8 mouse cellular contexts compared by ENCODE assay signal in genomic region chr3:58657356-58657755, GRCm38 (mm10). TPM values are rescaled to one million over a fixed set of nuclear protein-coding genes. Genes with fewer than 3 reads are reported as not detected.
A peak's percentile ranks its signal among the peaks of the same experiment; 100 is the strongest.
DNase-seq lines count a peak whose midpoint lies in the region; ATAC-seq and TF ChIP-seq lines count a peak whose summit lies in the region.

No protein-coding gene starts in this region.

- WGBS in kidney, embryonic 15.5 days = 23% methylated on average over 2 of the region's 2 CpGs
- WGBS in forebrain, embryonic 10.5 days = 40% methylated on average over 2 of the region's 2 CpGs

- no peaks in the 10 kb centered on the region for H3K36me3 ChIP-seq in kidney, embryonic 15.5 days
- H3K36me3 ChIP-seq in E14TG2a.4 (ENCODE audit: insufficient read depth, low read length) = no peaks in the 10 kb centered on the region
- no peaks in the 10 kb centered on the region for H3K36me3 ChIP-seq in forebrain, embryonic 10.5 days (replicated peaks)

- no peak overlapping the region for H3K27ac ChIP-seq in kidney, embryonic 15.5 days
- H3K27ac ChIP-seq in forebrain, embryonic 10.5 days = no peak overlapping the region

- no peak overlapping the region for H3K9ac ChIP-seq in kidney, embryonic 15.5 days

- H3K9me3 ChIP-seq in kidney, embryonic 15.5 days (replicated peaks) = no peaks in the 10 kb centered on the region
- H3K9me3 ChIP-seq in E14TG2a.4 (ENCODE audit: low read length) = peaks cover 17% of the 10 kb centered on the region
- H3K9me3 ChIP-seq in forebrain, embryonic 10.5 days = no peaks in the 10 kb centered on the region

- no peak overlapping the region for H3K4me2 ChIP-seq in kidney, embryonic 15.5 days

- no peak for ATAC-seq in kidney, embryonic 15.5 days (replicated peaks; ENCODE audit: low FRiP score)
- ATAC-seq in hematopoietic stem cell, adult 5-6 weeks (replicated peaks in 1 of 2; ENCODE audit: insufficient read depth in 1 of 2, low FRiP score in 2 of 2, low TSS enrichment in 1 of 2, low read depth in 1 of 2, poor library complexity in 2 of 2, severe bottlenecking in 2 of 2) = peak; percentile 33 to 79; a peak in 2 of 4 replicates

- no peaks in the 10 kb centered on the region for H3K27me3 ChIP-seq in kidney, embryonic 15.5 days
- H3K27me3 ChIP-seq in E14TG2a.4 (ENCODE audit: insufficient read depth, low read length) = no peaks in the 10 kb centered on the region
- no peaks in the 10 kb centered on the region for H3K27me3 ChIP-seq in forebrain, embryonic 10.5 days (ENCODE audit: poor library complexity, severe bottlenecking)

- H3K4me1 ChIP-seq in kidney, embryonic 15.5 days = 0 out of 2 replicates have a peak, but pooled peaks cover 4% of the 10 kb centered on the region
- H3K4me1 ChIP-seq in E14TG2a.4 (replicated peaks; ENCODE audit: low read depth, low read length) = 0 out of 2 replicates have a peak, but pooled peaks cover 4% of the 10 kb centered on the region
- no peaks in the 10 kb centered on the region for H3K4me1 ChIP-seq in forebrain, embryonic 10.5 days

- DNase-seq in kidney, adult 18-20 months = peak; percentile 66
- DNase-seq in brain, adult 2 months (ENCODE audit: low read depth, low spot score) = peak; percentile 49
- peak; percentile 41 to 73 for DNase-seq in monocyte, adult 2 months (ENCODE audit: low read depth in 1 of 2, low spot score in 2 of 2)
- DNase-seq in thymus, postnatal 25 days = peak; percentile 59
- DNase-seq in forebrain, embryonic 10.5 days (ENCODE audit: extremely low spot score, low spot score) = no peak

- no peak overlapping the region for H3K4me3 ChIP-seq in kidney, embryonic 15.5 days (replicated peaks)
- no peak overlapping the region for H3K4me3 ChIP-seq in E14TG2a.4 (replicated peaks; ENCODE audit: low read length)
- no peak overlapping the region for H3K4me3 ChIP-seq in forebrain, embryonic 10.5 days

- peak; percentile 44; the same call in 1 of the 2 replicates for TF ChIP-seq CTCF in E14TG2a.4 (conservative IDR thresholded peaks at IDR 0.05; ENCODE audit: low read length)

RNA-seq across cellular contexts. Expression of gene Erich6, which starts 20.3 kb away (rescaled TPM):
- not detected in 2 replicates for polyA plus RNA-seq in kidney, embryonic 15.5 days (2015; fragmentation: Nextera tagmentation; extraction: Ambion mirVana)
- not detected in 2 replicates for total RNA-seq in hematopoietic stem cell, adult 5-6 weeks (2017)
- polyA plus RNA-seq in forebrain, embryonic 10.5 days (2016; fragmentation: Nextera tagmentation; extraction: Ambion mirVana) = not detected in 2 replicates

RNA-seq across cellular contexts. Expression of gene Siah2, which starts 34.8 kb away (rescaled TPM):
- polyA plus RNA-seq in kidney, embryonic 15.5 days (2015; fragmentation: Nextera tagmentation; extraction: Ambion mirVana) = 3.9 and 4.8 TPM in 2 replicates
- total RNA-seq in hematopoietic stem cell, adult 5-6 weeks (2017) = 16.0 and 18.1 TPM in 2 replicates
- 2.0 and 2.7 TPM in 2 replicates for polyA plus RNA-seq in forebrain, embryonic 10.5 days (2016; fragmentation: Nextera tagmentation; extraction: Ambion mirVana)
